Mouse (Mus musculus) G1E (cell line): ENCODE measurements around the gene Ugt1a6a.

Experiments
- CTCF ChIP-seq: IDR thresholded peaks from 2 replicates; pipeline ENCODE4 v1.5.1; 2012; ENCODE audit warnings: low read depth, low read length, inconsistent platforms, mixed read lengths
- GATA1 ChIP-seq: IDR thresholded peaks from 2 replicates; pipeline ENCODE4 v1.6.1; 2012; ENCODE audit warnings: borderline replicate concordance, low read length, inconsistent platforms, mixed read lengths
- POLR2AphosphoS5 ChIP-seq: IDR thresholded peaks from 2 replicates; pipeline ENCODE4 v1.6.1; 2012; ENCODE audit warnings: low read depth, low read length, inconsistent platforms; ENCODE audit not compliant: insufficient replicate concordance
- TAL1 ChIP-seq: conservative IDR thresholded peaks from 2 replicates; pipeline ENCODE4 v1.6.1; 2012; ENCODE audit warnings: low read depth, low read length, inconsistent platforms, mixed read lengths

GRCm38 (mm10) chr1:88094941-88095492 is 39.6 kb upstream of the Ugt1a6a start, which contains the start of gene Ugt1a7c:
- TF ChIP-seq CTCF (no peak), GATA1 (no peak), TAL1 (no peak), POLR2AphosphoS5 (no peak)
